Mouse (Mus musculus): ENCODE measurements around the gene Alox8. TPM values are rescaled to one million over a fixed set of nuclear protein-coding genes. Genes with fewer than 3 reads are reported as not detected.
A peak's percentile ranks its signal among the peaks of the same experiment; 100 is the strongest.

The Alox8 gene
- total RNA-seq (2021): 1 to 10 TPM in 1 of 2 experiments, under 1 TPM in 1; 0.84 to 1.6 TPM
- polyA plus RNA-seq (2012; rRNA removed): 0.68 TPM in 1 of 2 replicates, not detected in the other
- long read RNA-seq, partial matches to known transcripts: 3 of 3 reads
- long read RNA-seq, other reads (novel, unspliced or antisense): 0 of 3 reads

GRCm38 (mm10) chr11:69197743-69198142 is at the start of gene Alox8:
Alox8 (minus strand) TSS chr11:69197843.
- no peak for DNase-seq
- intact Hi-C loops (cut with DNase I): loop anchor here (5.0 kb wide), 1 partner anchor 185 kb away; no protein-coding TSS in a partner anchor
- Histone ChIP-seq H3K27ac (no peak within 1 kb of the TSS), H3K9ac (ENCODE audit: low read depth, low read length) (no peak within 1 kb of the TSS), H3K27me3 (ENCODE audit: control insufficient read depth, insufficient read depth, low read length) (peaks cover 7% of the 10 kb centered on the region), H3K4me1 (ENCODE audit: control insufficient read depth, insufficient read depth, low read length) (no peaks in the 10 kb centered on the region), H3K4me3 (no peak within 1 kb of the TSS), H3K36me3 (ENCODE audit: control insufficient read depth, insufficient read depth, low read length) (no peaks in the 10 kb centered on the region), H3K79me2 (replicated peaks; ENCODE audit: control insufficient read depth, insufficient read depth, low read length) (no peaks in the 10 kb centered on the region)
- TF ChIP-seq POLR2A (IDR thresholded peaks at IDR 0.05; ENCODE audit: insufficient read depth, low read depth, low read length) (no peak), EP300 (IDR thresholded peaks at IDR 0.05; ENCODE audit: insufficient read depth, low read depth, low read length) (no peak), CTCF (IDR thresholded peaks at IDR 0.05) (no peak)
- 43% methylated on average over 6 of the region's 6 CpGs for WGBS

- 0% methylated on average over 2 of the region's 2 CpGs for WGBS
- H3K36me3 ChIP-seq (ENCODE audit: control insufficient read depth, insufficient read depth, low read length): no peaks in the 10 kb centered on the region
- no peaks in the 10 kb centered on the region for H3K27me3 ChIP-seq (ENCODE audit: control insufficient read depth, insufficient read depth, low read length)
- peak overlapping the region; percentile 38; the same call in 1 of the 2 replicates for H3K9ac ChIP-seq (ENCODE audit: low read depth, low read length)
- H3K4me1 ChIP-seq (ENCODE audit: control insufficient read depth, insufficient read depth, low read length): peaks cover 1% of the 10 kb centered on the region
- H3K4me3 ChIP-seq: peak overlapping the region; percentile 48
- H3K27ac ChIP-seq: peak overlapping the region; percentile 79
- no peak for TF ChIP-seq CTCF (IDR thresholded peaks at IDR 0.05)
- no peak for TF ChIP-seq EP300 (IDR thresholded peaks at IDR 0.05; ENCODE audit: insufficient read depth, low read depth, low read length)
- no peak for TF ChIP-seq POLR2A (IDR thresholded peaks at IDR 0.05; ENCODE audit: insufficient read depth, low read depth, low read length)
- H3K79me2 ChIP-seq (replicated peaks; ENCODE audit: control insufficient read depth, insufficient read depth, low read length): no peaks in the 10 kb centered on the region
- intact Hi-C loops (cut with DNase I): loop anchor here (5.0 kb wide), 1 partner anchor 183 kb away; no protein-coding TSS in a partner anchor
- peak in 1 of 2 experiments; percentile 36 for DNase-seq
These were observed 48.0 kb upstream of the Alox8 start for GRCm38 (mm10) chr11:69245643-69246042.

- Histone ChIP-seq H3K36me3 (ENCODE audit: control insufficient read depth, insufficient read depth, low read length) (no peaks in the 10 kb centered on the region), H3K4me1 (ENCODE audit: control insufficient read depth, insufficient read depth, low read length) (peaks cover 1% of the 10 kb centered on the region), H3K9ac (ENCODE audit: low read depth, low read length) (no peak overlapping the region), H3K4me3 (no peak overlapping the region; the same call in 1 of the 2 replicates), H3K79me2 (replicated peaks; ENCODE audit: control insufficient read depth, insufficient read depth, low read length) (no peaks in the 10 kb centered on the region), H3K27me3 (ENCODE audit: control insufficient read depth, insufficient read depth, low read length) (no peaks in the 10 kb centered on the region), H3K27ac (no peak overlapping the region)
- intact Hi-C loops (cut with DNase I): loop anchor here (1.0 to 5.0 kb wide), 2 partner anchors 52 to 183 kb away; no protein-coding TSS in a partner anchor
- DNase-seq: peak in 1 of 2 experiments; percentile 13
- WGBS: 13% methylated on average over 2 of the region's 2 CpGs
- 0 out of 2 replicates have a peak, but pooled peaks have one; percentile 40 for TF ChIP-seq EP300 (IDR thresholded peaks at IDR 0.05; ENCODE audit: insufficient read depth, low read depth, low read length)
- TF ChIP-seq POLR2A (IDR thresholded peaks at IDR 0.05; ENCODE audit: insufficient read depth, low read depth, low read length): no peak
- peak; percentile 81 for TF ChIP-seq CTCF (IDR thresholded peaks at IDR 0.05)
These were observed 47.3 kb upstream of the Alox8 start for GRCm38 (mm10) chr11:69244911-69245310.

GRCm38 (mm10) chr11:69236926-69237260 is 39.2 kb upstream of the Alox8 start, which contains the start of gene Gucy2e:
Gucy2e (minus strand) TSS chr11:69237036.
- H3K4me1 ChIP-seq (ENCODE audit: control insufficient read depth, insufficient read depth, low read length): no peaks in the 10 kb centered on the region
- TF ChIP-seq EP300 (IDR thresholded peaks at IDR 0.05; ENCODE audit: insufficient read depth, low read depth, low read length): no peak
- no peak for TF ChIP-seq POLR2A (IDR thresholded peaks at IDR 0.05; ENCODE audit: insufficient read depth, low read depth, low read length)
- no peak for TF ChIP-seq CTCF (IDR thresholded peaks at IDR 0.05)
- H3K79me2 ChIP-seq (replicated peaks; ENCODE audit: control insufficient read depth, insufficient read depth, low read length): no peaks in the 10 kb centered on the region
- peaks cover 17% of the 10 kb centered on the region for H3K27me3 ChIP-seq (ENCODE audit: control insufficient read depth, insufficient read depth, low read length)
- H3K36me3 ChIP-seq (ENCODE audit: control insufficient read depth, insufficient read depth, low read length): no peaks in the 10 kb centered on the region
- no peak within 1 kb of the TSS; the same call in 1 of the 2 replicates for H3K9ac ChIP-seq (ENCODE audit: low read depth, low read length)
- intact Hi-C loops (cut with DNase I): no loop called here
- DNase-seq: no peak
- no peak within 1 kb of the TSS for H3K27ac ChIP-seq
- 40% methylated on average over 13 of the region's 13 CpGs for WGBS
- peak within 1 kb of the TSS; percentile 43 for H3K4me3 ChIP-seq

- H3K27ac ChIP-seq: no peak overlapping the region
- DNase-seq: no peak
- H3K4me3 ChIP-seq: peak overlapping the region; percentile 43
- intact Hi-C loops (cut with DNase I): no loop called here
- peaks cover 17% of the 10 kb centered on the region for H3K27me3 ChIP-seq (ENCODE audit: control insufficient read depth, insufficient read depth, low read length)
- no peaks in the 10 kb centered on the region for H3K4me1 ChIP-seq (ENCODE audit: control insufficient read depth, insufficient read depth, low read length)
- 10% methylated on average over 51 of the region's 51 CpGs for WGBS
- no peaks in the 10 kb centered on the region for H3K36me3 ChIP-seq (ENCODE audit: control insufficient read depth, insufficient read depth, low read length)
- H3K79me2 ChIP-seq (replicated peaks; ENCODE audit: control insufficient read depth, insufficient read depth, low read length): no peaks in the 10 kb centered on the region
- no peak overlapping the region; the same call in 1 of the 2 replicates for H3K9ac ChIP-seq (ENCODE audit: low read depth, low read length)
- TF ChIP-seq EP300 (IDR thresholded peaks at IDR 0.05; ENCODE audit: insufficient read depth, low read depth, low read length) (no peak), CTCF (IDR thresholded peaks at IDR 0.05) (no peak), POLR2A (IDR thresholded peaks at IDR 0.05; ENCODE audit: insufficient read depth, low read depth, low read length) (no peak)
These were observed 38.6 kb upstream of the Alox8 start for GRCm38 (mm10) chr11:69236061-69236925.

All from heart, adult 2 months (tissue).